Mouse (Mus musculus): ENCODE measurements at regions not wholly inside any gene's neighbourhood (a gene's known extent, or its start where the extent isn't known, plus 50 kb on each side); places are given as distances from the start of the nearest gene placed in this dataset.

GRCm38 (mm10) chr4:131298011-131298674 is 354.0 kb downstream of the Matn1 start:
- TF ChIP-seq POLR2A (IDR thresholded peaks at IDR 0.05; ENCODE audit: borderline replicate concordance, insufficient read depth, low read length) (no peak), CTCF (IDR thresholded peaks at IDR 0.05; ENCODE audit: borderline replicate concordance, insufficient read depth, low read depth, low read length) (no peak)

Data from cerebellum, adult 2 months (tissue).